Mouse (Mus musculus) bone marrow, adult 2 months (tissue): Measurements from ENCODE around the gene Magi2.

Experiments
- CTCF ChIP-seq: fragments of 200-500 bp; IDR thresholded peaks from 2 replicates; pipeline ENCODE4 v1.5.1; 2011; ENCODE audit warnings: low read length, control low read depth; ENCODE audit not compliant: control insufficient read depth, insufficient read depth
- POLR2A ChIP-seq: fragments of 200-500 bp; IDR thresholded peaks from 2 replicates; pipeline ENCODE4 v1.6.1; 2011; ENCODE audit warnings: low read depth, mild to moderate bottlenecking, control low read depth, low read length, borderline replicate concordance; ENCODE audit not compliant: control insufficient read depth

- TF ChIP-seq CTCF (no peak), POLR2A (no peak)
These were observed 772.6 kb downstream of the Magi2 start for GRCm38 (mm10) chr5:19999486-19999885.
